Mouse (Mus musculus): ENCODE data around the gene Il1r1.
A peak's percentile ranks its signal among the peaks of the same experiment; 100 is the strongest.

Il1r1 gene

DNA sequence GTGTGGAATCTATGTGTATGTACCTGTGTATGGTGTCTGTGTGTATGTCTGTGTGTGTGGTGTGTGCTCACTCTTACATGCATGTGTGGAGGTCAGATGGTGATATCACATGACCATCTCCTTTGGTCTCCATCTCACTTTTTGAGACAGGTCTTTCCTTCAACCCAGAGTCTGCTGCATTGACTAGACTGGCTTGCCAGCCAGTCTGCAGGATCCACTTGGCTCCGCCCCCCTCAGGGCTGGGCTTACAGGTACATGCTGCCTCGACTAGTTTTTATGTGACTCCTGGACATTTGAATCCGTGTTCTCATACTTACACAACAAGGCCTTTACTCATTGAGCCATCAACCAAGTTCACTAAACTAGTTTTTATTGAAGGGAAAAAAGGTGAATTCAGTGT, 6.2 kb downstream of the Il1r1 start:
- no peak for DNase-seq (ENCODE audit: low spot score)

DNA sequence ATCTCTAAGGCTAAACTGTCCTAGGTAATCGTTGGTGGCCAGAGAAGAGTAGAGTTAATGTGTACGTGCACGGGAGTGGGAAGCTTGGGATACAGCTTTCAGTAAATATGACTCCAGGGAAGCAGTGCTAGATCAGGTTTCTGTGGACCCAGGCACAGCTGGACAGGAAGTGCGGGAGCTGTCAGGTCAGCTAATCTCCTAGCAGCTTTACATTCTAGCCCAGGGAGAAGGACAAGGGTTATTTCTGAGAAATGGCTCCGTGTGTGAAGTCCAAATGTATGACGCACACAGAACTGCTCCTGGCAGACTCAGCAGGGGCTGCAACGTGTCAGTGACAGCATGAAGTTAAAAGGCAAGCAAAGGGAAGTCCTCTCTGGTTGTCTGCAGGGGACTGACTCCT, 8.3 kb downstream of the Il1r1 start:
- DNase-seq (ENCODE audit: low spot score) = no peak

DNA sequence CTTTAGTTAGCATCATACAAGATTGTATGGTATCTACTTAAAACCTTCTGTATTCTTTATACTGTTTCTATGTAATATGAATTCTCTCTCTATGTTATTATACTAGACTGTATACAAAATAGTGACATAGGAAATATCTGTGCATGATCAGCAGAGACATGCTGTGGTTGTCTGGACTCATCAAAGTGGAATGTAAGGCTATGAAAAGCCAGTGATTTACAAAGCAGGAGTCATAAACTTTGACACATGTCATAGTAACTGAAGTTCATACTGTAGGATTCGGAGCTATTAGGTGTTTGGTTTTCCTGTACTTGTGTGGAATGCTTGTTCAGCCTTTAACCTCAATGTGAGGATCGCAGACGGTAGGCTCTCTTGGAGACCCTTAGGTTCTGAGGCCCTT, 8.7 kb downstream of the Il1r1 start:
- DNase-seq (ENCODE audit: low spot score) = no peak

DNA sequence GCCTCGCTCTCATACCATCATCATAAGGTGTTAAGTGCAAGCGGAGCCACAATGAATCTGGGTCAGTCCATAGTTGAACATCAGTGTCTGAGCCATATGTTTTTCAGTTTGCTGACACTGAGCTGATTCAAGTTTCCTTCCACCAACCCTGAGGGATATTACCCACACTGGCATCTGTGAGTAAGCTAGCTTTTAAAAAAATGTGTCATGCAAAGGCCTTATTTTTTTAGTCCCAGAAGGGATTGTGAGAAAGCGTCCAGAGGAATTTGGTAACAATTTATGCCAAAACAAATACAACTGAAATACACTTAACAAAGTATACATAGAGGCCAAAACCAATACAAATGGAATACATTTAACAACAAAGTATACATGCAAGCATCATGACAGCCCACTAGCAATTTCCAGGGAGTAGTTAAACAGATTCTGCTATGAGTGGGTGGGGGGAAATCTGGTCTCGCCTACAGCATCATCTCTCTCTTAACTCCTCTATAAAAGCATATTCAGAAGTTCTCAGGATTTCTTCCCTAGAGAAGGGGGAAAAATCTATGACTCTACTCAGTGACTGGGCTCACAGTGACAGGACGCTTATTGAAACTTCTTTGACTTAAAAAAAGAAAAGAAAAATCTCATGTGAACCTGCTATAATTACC, 10.8 kb downstream of the Il1r1 start:
- DNase-seq (ENCODE audit: low spot score) = no peak

DNA sequence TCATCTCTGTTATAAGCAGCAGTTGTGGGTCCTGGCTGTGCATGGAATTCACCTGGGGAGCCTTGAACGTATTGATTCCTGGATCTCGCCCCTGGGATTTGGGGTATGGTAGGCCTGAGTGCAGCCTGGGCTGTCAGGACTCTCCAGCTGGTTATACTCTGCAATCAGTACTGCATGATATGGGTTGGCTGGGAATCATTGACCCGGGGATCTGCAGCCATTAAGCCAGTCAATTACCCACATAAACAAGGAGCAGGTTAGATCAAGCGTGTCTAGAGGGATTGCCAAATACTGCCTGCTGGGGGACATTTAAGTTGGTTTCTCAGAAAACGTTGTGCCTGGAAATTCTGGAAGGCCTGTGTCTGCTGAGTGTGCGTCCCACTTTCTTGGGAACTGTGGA, 11.8 kb downstream of the Il1r1 start:
- DNase-seq (ENCODE audit: low spot score) = no peak

DNA sequence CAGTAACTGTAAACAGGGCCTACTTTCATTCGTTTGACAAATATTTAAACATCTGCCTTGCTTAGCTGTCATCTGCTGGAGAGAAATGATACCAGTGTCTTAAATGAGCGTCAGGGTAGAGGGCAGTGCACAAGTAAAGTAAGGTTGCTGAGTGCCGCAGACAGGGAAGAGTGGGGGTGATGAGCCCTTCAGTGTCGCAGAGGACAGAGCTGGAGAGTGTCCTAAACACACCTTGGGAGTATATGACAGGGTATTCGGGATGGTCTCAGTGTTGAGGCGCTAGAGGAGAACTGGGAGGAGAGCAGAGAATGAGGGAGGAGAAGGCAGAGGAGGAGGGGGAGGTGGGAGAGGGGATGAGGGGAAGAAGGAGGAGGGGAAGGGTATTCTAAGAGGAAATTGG, 12.2 kb downstream of the Il1r1 start:
- DNase-seq (ENCODE audit: low spot score) = no peak

DNA sequence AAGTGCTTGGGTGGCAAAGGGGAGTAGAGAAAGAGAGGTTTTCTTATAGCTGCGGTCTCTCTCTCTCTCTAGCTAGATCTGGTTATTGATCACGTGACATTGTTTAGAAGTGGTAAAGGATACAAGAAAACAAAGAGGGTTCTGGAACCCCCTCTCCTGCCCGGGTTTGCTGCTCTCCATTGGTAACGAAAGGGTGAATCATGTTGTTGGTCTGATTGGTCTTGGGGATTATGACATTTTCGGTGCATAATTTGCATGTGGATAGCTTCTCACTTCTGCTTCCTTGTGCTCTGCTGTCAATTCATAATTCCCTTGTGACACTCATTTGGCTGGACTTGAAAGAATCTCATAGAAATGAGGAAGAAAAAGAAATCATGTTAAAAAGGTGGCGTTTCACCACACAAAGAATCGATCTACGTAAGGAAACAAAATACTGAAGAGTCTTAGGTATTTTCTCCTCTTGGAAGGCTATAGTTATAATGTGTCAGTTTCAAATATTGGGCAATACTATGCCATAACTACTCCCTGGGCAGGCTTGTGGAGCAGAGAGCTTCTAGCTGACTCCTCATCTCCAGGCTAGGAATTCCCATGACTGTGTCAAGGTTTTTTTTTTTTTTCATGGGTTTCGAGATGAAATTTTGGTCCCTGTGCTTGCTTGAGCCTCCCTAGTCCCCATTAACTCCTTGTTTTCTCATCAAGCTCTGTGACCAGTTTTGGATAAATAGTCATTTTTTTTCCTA, 15.6 kb downstream of the Il1r1 start:
- DNase-seq (ENCODE audit: low spot score) = no peak

DNA sequence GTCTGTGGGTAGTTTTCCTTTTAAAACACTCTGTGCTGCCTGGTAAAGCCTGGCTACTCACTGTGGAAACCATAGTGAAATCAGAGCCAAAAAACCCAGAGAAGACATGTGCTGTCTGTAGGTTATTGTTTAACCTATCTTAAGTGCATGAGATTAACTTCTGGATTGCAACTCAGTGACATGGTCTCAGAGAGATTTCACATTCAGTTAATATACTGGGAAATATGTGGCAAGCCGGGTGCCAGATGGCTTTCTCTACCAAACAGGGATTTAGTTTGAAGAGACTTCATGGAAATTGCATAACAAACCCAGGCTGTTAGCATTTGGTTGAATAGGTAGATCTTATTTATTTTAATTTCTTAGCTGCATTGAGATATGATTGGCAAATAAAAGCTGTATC, 17.8 kb downstream of the Il1r1 start:
- DNase-seq (ENCODE audit: low spot score) = peak; percentile 42

DNA sequence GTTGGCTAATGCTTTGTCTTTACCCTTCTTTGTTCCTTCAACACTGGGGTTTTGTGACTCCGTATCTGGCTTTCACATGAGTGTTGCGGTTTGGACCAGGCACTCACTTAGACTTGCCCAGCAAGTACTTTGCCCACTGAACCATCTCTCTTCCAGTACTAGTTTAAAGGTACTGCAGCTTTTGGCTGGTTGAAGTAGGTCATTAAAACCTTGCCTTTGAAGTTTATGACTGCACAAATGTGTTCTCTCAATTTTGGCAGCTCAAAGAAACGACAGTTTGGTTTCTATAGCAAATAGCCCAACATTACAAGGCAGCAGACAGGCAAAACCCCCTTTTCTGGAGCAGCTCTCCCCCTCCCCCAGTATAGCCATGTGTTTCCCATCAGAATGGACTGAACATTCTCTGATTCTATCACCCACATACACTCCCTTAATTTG, 18.7 kb downstream of the Il1r1 start:
- peak; percentile 44 for DNase-seq (ENCODE audit: low spot score)

DNA sequence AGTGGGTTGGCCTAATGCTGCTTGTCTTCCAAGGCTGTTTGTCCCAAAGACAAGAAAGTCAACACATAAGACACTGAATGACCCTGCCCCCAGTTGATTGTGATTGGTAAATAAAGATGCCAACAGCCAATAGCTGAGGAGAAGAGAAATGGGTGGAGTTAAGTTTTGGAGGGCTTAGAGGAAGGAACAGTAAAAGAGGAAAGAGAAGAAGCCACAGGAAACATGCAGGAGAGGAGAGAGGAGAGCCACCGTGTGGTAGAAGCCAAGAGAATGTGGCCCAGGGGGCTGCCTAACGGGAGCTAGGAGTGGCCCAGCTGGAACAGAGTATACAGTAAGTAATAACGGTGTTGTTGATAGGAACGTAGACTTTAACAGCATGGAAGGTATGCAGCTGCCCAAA, 25.5 kb downstream of the Il1r1 start:
- no peak for DNase-seq (ENCODE audit: low spot score)

DNA sequence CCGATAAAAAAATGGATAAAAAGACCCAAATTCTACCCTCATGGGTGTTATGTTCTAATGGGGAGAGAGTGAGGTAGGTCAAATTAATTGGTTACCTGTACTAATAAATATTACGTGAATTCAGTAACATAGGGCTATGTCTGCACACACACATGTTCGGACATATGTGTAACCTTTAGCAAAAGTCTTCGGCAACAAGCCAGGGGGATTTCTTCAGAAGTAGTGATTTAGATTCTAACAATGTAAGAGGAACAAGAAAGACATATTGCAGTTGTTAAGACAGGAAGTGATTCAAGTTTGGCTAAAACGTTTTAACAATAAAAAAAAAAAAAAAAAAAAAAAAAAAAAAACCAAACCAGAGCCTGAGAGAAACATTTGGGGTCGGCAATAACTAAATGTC, 27.6 kb downstream of the Il1r1 start:
- no peak for DNase-seq (ENCODE audit: low spot score)

DNA sequence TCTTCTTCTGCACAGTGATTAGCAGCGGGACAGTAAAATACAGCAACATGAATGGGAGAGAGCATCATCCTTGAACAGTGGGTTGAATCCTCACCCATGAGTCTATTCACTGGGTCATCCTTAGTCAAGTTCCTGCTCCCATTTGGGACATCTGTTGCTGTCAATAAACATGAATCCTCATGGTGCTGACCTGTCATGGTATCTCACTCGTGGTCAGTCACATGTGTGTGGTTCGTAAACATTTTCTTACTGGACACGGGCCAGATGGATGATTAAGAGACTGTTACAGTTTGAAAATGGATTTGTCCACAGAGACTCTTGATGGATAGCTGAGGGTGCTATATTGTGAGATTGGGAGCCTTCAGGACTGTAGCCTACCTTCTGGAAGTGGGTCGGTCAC, 29.1 kb downstream of the Il1r1 start:
- DNase-seq (ENCODE audit: low spot score) = no peak

DNA sequence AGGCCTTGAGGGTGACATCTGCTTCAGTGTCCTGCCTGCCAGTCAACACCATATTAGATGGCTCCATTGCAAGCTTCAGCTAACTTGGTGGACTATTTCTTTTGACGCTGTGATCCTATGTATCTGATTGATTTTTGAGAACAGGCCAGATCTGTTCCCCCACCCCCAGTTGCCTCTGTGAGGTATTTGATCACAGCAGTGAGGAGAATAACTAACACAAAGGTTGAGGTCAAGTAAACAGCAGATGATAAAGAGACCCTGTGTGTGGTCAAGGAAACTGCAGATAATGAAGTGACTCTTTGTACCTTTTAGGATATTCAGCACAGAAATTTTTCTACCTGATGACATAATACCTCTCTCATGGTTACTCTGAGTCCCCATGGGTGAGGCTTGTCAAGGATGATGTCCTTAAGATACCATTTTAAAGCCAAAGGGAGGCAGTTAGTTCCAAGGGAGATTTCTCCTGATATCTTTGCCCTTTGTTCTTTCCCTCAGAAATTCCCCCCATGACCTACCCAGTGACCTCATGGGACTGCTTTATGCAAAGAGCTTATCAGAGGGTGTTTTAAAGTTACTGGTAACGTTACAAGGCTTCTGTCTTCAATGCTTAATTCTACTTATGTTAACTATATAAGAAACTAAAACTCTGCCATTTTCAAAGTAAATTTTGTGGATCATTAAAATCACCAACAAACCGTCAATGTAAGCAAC, 29.6 kb downstream of the Il1r1 start:
- DNase-seq (ENCODE audit: low spot score) = no peak

DNA sequence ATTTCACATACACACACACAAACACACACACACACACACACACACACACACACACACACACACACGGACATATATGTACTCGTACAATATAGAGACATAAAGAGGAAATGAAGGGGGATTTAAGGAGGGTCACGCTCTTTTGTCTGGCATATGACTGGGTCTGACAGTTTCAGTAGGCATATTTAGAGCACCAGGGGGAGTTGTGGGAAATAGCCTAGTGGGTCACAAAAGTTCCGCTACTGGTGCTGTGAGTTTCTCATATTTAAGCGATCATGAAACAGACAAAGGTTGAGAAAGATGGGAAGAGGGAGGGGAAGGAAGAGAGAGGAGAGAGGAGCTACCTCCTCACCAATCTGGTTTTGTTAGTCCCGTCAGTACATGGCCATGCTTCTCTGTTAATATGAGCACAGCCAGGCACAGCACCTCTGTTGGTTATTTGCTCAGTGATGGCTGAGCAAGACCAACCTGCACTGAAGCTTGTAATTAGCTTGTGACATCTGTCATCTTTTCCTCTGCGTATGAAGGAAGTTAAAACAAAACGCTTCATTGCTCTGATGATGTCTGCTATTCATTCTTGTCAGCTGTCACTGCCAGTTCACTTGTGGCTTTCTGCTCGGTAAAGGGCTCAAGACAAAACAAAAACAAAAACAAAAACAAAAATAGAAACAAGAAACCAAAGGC, 37.7 kb downstream of the Il1r1 start:
- no peak for DNase-seq (ENCODE audit: low spot score)

DNA sequence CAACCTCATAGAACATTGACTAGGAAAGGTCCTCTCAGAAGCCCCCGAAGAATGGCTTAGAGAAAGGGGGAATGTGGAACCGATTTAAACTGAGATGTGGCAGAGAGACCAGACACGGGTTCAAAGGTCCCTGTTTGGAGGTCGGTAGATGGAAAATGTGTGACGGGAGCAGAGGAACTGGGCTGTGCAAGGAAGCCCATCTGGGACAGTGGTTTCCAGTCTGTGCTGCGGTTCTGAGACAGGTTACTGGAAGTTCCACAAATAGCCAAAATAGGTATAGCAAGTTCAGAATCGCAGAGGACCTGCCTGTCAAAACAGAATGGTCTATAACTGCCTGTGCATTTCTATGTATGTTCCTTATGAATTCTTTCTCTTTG, 38.2 kb downstream of the Il1r1 start:
- DNase-seq (ENCODE audit: low spot score) = no peak

DNA sequence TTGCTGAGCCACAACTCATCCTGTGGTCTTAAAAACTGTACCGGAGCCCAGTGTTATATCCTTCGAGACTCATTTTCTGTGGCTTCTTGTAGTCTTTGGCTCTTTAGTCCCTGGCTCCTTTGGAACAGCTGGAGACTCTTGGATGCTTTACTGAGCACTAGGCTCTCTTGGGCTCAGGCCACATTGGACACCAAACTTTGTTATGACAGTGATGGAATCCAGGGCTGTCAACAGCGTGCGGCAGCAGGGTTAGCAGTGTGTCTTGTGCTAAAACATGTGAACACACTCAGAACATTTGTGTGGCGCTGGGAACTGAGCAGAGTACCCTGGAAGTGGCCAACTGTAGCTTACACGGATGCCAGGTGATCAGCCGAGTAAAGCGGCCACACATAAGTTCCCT, 38.8 kb downstream of the Il1r1 start:
- DNase-seq (ENCODE audit: low spot score) = no peak

DNA sequence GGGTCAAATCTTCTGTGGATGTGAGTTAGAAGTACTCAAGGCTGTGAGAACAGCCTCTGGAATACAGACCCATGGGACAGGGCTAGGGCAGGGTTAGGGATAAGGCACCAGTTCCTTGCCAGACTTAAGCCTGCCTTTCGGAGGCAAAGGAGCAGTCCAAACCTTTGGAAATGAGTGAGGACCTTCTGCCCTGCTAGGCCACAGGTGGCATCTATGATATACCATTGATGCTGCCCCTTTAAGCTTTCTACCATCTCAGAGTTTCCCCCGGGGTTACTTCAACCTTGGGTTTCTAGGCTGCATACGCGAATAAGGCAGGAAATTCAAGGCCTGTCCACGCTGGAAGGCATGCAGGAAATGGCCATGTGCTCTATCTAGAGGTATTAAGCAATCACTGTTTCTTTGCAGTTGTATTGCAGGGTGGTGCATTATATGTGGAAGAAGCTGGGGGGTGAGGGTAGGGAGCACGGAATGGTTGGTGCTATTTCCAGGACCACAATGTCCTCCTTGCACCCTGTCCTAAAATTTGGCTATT, 40.5 kb downstream of the Il1r1 start:
- no peak for DNase-seq (ENCODE audit: low spot score)

DNA sequence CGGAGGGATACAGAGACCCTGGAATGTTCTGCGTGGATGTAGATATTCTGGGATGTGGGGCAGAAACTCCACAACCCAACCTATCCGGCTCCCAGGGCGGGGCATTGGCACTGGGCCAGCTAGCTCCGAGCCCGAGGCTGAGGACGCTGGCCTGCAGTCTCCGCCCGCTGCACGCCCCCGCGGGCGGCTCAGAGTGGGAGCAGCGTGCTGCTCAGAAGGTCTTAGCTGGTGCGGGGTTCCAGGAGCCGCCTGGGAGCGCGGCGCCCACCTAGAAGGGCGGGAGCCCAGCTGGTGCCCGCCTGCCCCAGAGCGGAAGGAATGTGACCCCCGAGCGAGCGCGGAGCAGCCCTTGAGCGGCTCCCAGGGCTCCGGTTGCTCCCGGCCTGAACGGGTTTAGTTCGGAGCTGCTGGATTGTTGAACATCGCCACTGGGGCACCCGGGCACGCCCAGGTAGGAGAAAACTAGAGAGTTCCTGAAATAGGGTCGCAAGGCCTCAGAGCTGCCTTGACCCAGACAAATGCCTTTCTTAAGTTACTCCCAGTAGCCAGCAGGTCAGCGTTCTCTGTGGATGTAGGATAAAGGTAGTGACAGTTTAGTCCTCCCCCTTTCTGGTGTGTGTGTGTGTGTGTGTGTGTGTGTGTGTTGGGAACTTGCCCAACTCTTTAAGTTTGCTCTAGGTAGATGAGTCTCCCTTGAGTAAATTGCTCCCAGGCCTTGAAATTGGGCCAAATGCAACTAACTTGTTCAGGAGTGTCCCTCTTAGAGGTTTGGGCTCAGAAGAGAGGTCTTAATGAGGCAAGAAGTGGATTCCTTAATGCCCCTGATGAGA, 41.8 kb downstream of the Il1r1 start:
- DNase-seq (ENCODE audit: low spot score) = peak; percentile 67

DNA sequence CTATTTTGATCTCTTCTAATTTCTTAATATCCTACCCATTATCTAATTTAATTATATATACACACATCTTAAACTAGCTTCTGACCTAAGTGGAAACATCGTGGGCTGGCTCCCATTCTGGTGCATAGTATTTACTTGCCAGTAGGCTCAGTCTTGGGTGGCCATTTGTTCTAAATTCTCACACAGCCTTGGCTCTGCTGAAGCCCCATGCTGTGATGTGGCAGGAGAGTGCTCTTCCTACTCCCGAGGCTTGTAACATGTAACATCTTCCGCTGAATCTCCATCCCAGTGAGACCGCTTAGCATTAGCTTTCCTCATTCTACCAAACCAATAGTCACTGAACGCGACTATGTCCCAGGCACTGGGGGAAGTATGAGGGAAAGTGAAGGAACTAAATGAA, 43.0 kb downstream of the Il1r1 start:
- no peak for DNase-seq (ENCODE audit: low spot score)

DNA sequence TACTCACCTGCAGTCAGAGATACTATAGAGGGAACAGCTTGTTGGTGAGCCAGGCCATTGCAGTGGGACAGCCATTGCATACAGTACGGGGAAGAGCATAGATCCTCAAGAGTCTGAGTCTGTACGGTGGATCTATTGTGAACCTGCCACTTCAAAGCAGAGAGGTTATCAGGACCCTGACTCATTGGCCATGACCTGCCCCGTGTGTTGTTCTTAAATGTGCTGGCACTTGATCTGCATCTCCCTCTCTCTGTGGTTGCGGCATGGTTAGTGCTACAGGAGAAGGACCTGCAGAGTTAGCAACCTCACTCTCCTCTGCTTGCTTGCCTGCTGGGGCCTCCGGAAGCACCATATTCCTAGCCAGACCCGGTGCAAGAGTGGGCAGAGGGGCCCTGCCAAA, 43.7 kb downstream of the Il1r1 start:
- no peak for DNase-seq (ENCODE audit: low spot score)

DNA sequence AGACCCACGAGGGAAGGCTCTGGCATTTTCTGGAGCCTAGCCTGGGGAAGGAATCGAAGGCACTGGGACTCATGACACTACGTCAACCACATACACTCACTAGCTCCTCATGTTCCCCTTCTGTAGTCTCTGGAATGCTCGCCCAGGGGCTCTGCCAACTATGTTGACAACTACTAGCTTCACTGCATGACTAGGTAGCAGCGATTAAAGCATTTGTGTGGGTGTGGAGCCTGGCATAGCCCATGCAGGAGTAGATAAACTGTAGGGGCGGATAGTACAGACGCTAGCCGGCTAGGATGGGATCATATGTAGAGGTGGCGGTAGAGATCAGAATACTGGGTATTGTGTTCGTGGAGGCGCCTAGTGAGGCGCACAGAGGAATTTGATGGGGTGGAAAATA, 45.5 kb downstream of the Il1r1 start:
- DNase-seq (ENCODE audit: low spot score) = peak; percentile 36

DNA sequence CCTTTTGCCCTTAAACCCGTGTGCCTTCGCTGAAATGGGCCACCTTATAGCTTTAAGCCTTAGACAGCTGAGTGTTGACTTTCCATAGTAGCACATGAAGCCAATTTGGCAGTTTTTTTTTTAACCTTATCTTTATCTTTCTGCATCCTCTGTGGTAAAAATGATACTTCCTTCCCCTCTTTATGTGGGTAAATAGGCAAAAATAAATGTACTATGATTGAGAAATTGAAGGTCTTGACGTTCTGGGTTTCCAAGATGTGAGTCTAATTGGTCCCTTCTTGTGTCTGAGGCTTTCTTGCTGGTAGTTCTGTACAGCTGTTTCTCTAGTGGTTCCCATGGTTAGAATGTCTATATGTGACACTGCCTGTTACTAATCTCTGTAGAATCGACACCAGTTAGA, 46.2 kb downstream of the Il1r1 start:
- no peak for DNase-seq (ENCODE audit: low spot score)

Measured in layer of hippocampus, adult 11-12 months (tissue).